Mouse (Mus musculus) adrenal gland, postnatal 4 days (tissue): ENCODE data around the gene Bend7. TPM values are rescaled to one million over a fixed set of nuclear protein-coding genes. Genes with fewer than 3 reads are reported as not detected.

Experiments used
- DNase-seq, 2 experiments: peaks; one replicate each; pipeline ENCODE4 v3.0.0; 2021 to 2022; ENCODE audit warnings: low spot score in 2 of 2, mixed read lengths in 2 of 2
- total RNA-seq, 2 experiments: library from RNA; stranded (reverse); gene quantifications; 2 replicates each; pipeline ENCODE4 v1.2.3; 2021

The Bend7 gene
- total RNA-seq, 2 experiments from 2014 or later, result 22.3 to 22.9 TPM

- no peak for DNase-seq
Observed at GRCm38 (mm10) chr2:4781641-4782040, 64.0 kb downstream of the Bend7 start.

DNA sequence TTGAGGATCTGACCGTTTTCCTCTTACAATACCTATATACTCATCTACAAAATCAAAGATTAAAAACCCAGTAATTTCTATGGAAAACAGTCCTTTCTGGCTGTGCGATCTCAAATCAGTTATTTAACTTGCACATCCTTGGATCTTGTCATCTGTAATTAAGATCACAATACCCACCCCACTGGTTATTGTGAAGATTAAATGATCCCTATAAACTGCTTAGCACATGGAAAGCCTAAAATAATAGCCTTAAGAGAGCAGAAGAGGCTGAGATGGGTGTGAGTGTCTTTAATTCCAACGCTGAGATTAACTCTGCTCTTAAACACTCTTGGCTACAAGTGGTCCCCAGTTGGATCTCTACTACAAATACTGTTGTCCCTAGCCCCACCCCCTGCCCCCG is 64.8 kb downstream of the Bend7 start:
- no peak for DNase-seq

- no peak for DNase-seq
Observed at GRCm38 (mm10) chr2:4782809-4783641, 65.4 kb downstream of the Bend7 start.

DNA sequence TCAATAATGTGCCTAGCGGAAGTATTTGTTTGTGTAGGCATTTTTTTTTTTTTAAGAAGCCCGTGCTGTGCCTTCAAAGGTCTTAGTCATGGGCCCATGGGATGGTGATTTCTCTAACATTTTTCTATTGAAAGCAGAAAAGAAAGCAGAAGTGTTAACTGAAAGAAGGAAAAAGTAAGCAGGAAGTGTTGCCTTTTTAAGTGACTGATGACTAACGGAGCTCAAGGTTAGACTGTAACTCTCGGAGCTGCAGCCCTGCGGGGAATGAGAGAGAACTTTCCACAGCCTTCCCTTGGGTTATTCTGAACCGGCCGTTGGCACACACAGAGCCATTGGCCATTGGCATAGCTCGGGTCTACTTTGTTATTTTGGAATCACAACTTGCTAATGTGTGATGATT is 66.4 kb downstream of the Bend7 start:
- peak in 1 of 2 experiments; percentile 10 for DNase-seq

DNA sequence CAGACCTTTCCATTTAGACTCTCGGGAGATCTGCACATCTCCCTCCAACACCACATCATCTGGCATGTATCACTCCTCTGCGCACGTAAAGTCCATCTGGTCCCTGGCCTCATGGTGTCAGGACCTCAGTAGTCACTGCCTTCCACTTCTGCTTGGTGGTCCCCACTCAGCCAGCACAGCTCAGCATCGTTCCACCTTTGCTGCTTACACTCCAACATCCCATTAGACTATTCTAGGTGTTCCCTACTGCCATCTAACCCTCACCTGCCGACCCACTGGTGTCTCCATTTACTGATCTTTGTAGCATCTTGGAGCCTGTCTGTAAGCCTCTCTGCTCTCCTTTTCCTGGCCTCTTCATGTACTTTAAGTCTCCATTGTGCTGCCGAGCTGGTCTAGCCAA is 67.4 kb downstream of the Bend7 start:
- no peak for DNase-seq

- no peak for DNase-seq
Observed at GRCm38 (mm10) chr2:4787223-4787622, 69.6 kb downstream of the Bend7 start.

DNA sequence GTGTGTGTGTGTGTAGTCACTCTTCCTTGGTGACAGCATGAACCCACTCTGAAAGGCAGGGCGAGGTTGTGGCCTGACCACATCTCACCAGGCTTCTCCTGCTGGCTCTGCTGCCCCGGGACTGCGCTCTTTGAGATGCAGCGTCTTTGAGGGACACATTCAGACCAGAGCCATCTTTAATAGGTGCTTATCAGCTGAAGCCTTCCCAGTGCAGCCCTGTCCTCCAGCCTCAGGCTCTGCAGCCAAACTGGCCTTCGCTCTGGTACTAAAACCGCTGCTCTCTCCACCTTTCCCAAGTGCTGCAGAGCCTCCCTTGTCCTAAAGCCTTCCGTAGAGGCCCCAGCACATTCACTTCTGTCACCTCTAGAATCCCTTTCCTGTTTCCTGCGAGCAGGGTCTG is 74.0 kb downstream of the Bend7 start:
- DNase-seq, result no peak

- no peak for DNase-seq
Observed at GRCm38 (mm10) chr2:4792554-4792953, 74.9 kb downstream of the Bend7 start.

GRCm38 (mm10) chr2:4802395-4803176 is 85.0 kb downstream of the Bend7 start:
- DNase-seq, result no peak

- DNase-seq, result no peak
Observed at GRCm38 (mm10) chr2:4816308-4816707, 98.7 kb downstream of the Bend7 start.

- DNase-seq, result no peak
Observed at GRCm38 (mm10) chr2:4817678-4818077, 100.0 kb downstream of the Bend7 start.

DNA sequence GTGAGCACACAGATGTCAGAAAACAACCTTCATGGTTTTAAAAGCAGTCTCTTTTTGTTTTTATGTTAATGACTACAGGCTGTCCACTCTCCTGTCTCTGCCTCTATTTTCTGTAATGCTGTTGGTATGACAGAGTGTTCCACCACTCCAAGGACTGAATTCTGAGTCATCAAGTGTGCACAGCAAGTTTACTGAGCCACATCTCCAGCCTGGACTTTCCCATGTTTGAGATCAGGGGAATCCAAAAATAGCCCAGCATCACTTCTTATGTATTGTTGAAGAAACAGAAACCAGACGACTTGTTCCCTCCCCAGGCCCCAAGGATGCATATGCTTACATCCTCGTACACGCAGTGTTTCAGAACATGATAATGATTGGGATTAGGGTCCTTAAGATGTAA is 102.6 kb downstream of the Bend7 start:
- DNase-seq, result no peak

GRCm38 (mm10) chr2:4824067-4824466 is 106.4 kb downstream of the Bend7 start:
- no peak for DNase-seq

DNA sequence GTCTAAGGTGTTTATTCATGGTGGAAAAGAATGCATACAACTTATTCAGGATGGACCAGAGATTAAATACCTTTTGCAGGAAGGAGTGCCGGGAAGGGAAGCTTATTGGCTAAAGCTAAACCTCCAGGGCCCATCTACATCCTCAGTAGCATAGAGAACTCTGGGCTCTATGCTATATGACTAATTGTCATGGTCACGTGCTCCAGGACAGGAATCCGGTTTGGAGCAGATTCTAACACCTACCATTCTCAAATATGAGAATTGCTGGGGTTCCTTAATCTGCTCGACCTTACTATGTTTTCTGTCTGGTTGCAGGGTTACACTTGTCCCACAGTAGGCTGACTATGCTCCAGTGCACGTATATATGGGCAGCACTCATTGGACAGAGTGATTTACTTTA is 110.4 kb downstream of the Bend7 start:
- DNase-seq, result no peak

DNA sequence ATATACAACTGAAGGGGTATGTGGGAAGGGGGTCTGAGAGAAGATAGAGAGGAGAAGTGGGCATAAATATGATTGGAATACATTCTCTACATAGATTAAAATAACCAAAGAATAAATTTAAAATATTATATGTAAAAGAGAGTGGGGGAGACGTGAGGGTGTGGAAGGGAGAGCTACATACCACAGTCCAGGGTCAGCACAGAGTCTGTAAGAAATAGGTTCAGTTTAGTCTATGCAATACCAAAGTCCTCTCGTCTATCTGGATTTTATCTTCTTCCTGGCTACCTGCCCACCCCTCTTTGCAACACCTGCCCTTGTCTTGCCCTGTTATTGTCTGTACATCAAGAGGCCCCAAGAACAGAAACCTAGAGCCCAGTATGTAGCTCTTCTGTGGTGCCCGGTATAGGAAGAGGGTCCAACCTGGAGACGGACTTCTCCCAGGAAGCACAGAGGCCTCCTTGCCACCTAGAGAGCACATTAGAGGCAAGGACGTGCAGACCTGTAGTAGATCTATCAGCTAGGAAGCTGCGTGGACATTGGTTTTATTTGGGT is 110.9 kb downstream of the Bend7 start:
- DNase-seq, result no peak

GRCm38 (mm10) chr2:4829007-4829406 is 111.4 kb downstream of the Bend7 start:
- DNase-seq, result no peak

DNA sequence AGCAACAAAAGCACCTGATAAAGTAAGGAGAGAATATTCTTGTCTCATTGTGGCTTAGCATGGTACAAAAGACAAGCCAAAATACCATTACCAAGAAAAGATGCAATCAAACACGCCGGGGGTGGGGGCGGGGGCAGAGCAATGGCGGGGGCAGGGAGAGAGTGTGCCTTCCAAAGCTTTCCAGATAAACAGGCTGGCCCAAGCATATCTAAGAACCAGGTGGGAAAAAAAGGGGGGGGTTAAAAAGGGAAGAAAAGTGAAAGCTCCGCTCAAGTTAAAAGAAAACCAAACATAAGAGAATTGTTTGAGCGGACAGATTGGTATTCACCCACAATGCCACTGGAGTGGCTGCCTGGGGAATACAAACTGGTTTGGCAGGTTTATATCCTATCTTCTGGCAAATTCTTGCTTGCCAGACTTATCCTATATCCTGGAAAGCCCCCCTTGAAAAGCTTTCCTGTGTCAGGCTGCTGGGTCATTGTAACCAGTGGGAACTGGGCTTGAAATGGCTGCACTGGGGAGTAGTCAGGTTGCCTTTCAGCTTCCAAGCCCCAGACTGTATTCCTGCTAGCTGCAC is 111.9 kb downstream of the Bend7 start:
- no peak for DNase-seq

- no peak for DNase-seq
Observed at GRCm38 (mm10) chr2:4831493-4831892, 113.9 kb downstream of the Bend7 start.

DNA sequence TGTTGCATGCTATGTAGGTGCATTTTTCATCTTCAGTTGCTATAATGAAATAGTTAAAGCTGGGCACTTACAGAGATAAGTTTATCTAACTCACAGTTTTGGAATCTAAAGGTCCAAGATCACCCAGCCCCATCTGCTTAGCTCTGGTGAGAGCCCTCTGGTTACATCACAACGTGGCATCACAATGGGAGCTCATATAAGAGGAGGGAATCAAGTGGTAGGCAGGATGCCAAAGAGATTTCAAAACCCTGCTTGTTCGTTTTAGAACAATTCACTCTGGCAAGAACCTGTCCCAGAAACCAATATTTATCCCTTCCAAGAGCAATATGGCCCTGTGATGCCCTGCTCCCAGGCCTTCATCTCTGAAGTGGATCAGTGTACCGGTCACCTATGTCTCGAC is 114.5 kb downstream of the Bend7 start:
- DNase-seq, result no peak

GRCm38 (mm10) chr2:4849449-4849848 is 131.8 kb downstream of the Bend7 start:
- DNase-seq, result no peak
